8 mouse cellular contexts compared by ENCODE assay signal in genomic region chr10:89873146-89873950, GRCm38 (mm10). TPM values are rescaled to one million over a fixed set of nuclear protein-coding genes. Genes with fewer than 3 reads are reported as not detected.
DNase-seq lines count a peak whose midpoint lies in the region; ATAC-seq and TF ChIP-seq lines count a peak whose summit lies in the region.

TSS of gene Anks1b (plus strand) at chr10:89873509.

- under 1% methylated on average over 37 of the region's 48 CpGs for WGBS in kidney, embryonic 14.5 days
- WGBS in limb, embryonic 15.5 days: under 1% methylated on average over 48 of the region's 48 CpGs

- no peak for TF ChIP-seq CTCF in cortical plate, adult 2 months (IDR thresholded peaks at IDR 0.05; ENCODE audit: extremely low read depth, insufficient read depth, low read length)

- no peak within 1 kb of the TSS for H3K27ac ChIP-seq in kidney, embryonic 14.5 days (ENCODE audit: low read depth, low read length)
- peak within 1 kb of the TSS; percentile 94 for H3K27ac ChIP-seq in cortical plate, adult 2 months (ENCODE audit: insufficient read depth, low read length)
- no peak within 1 kb of the TSS for H3K27ac ChIP-seq in limb, embryonic 15.5 days

- peaks cover 6% of the 10 kb centered on the region; the same call in 1 of the 2 replicates for H3K4me1 ChIP-seq in kidney, embryonic 14.5 days (ENCODE audit: control insufficient read depth, insufficient read depth, low read length)
- H3K4me1 ChIP-seq in cortical plate, adult 2 months (ENCODE audit: control insufficient read depth, insufficient read depth, low read length): no peaks in the 10 kb centered on the region
- peaks cover 17% of the 10 kb centered on the region for H3K4me1 ChIP-seq in limb, embryonic 15.5 days

- peak within 1 kb of the TSS; percentile 98 for H3K4me2 ChIP-seq in kidney, embryonic 14.5 days (replicated peaks; ENCODE audit: low read depth, low read length)
- peak within 1 kb of the TSS; percentile 94 for H3K4me2 ChIP-seq in limb, embryonic 15.5 days

- H3K27me3 ChIP-seq in kidney, embryonic 14.5 days (ENCODE audit: control insufficient read depth, insufficient read depth, low read length): peaks cover 23% of the 10 kb centered on the region
- peaks cover 13% of the 10 kb centered on the region for H3K27me3 ChIP-seq in limb, embryonic 15.5 days

- H3K9ac ChIP-seq in kidney, embryonic 14.5 days (ENCODE audit: low read depth, low read length): peak within 1 kb of the TSS; percentile 48; the same call in 1 of the 2 replicates
- H3K9ac ChIP-seq in limb, embryonic 15.5 days: peak within 1 kb of the TSS; percentile 26

- peak; percentile 80 for ATAC-seq in kidney, embryonic 14.5 days (ENCODE audit: low FRiP score, low TSS enrichment)
- ATAC-seq in limb, embryonic 15.5 days (ENCODE audit: insufficient number of reproducible peaks, low FRiP score, low TSS enrichment, low read depth): peak; percentile 70

- TF ChIP-seq POLR2A in cortical plate, adult 2 months (IDR thresholded peaks at IDR 0.05; ENCODE audit: extremely low read depth, insufficient read depth, low read length): peak; percentile 66

- H3K4me3 ChIP-seq in kidney, embryonic 14.5 days (ENCODE audit: low read length): peak within 1 kb of the TSS; percentile 58
- peak within 1 kb of the TSS; percentile 86 for H3K4me3 ChIP-seq in cortical plate, adult 2 months (ENCODE audit: insufficient read depth, low read length)
- peak within 1 kb of the TSS; percentile 63 for H3K4me3 ChIP-seq in limb, embryonic 15.5 days

- H3K36me3 ChIP-seq in kidney, embryonic 14.5 days (ENCODE audit: control insufficient read depth, insufficient read depth, low read length): no peaks in the 10 kb centered on the region
- H3K36me3 ChIP-seq in limb, embryonic 15.5 days: no peaks in the 10 kb centered on the region

- no peak for DNase-seq in kidney, adult 11 months
- peak; percentile 11 for DNase-seq in heart, adult 8-10 months (ENCODE audit: low spot score)
- DNase-seq in kidney, postnatal 10 days: peak; percentile 33
- peak; percentile 78 for DNase-seq in neural tube, embryonic 10.5 days (ENCODE audit: extremely low spot score, low spot score)
- DNase-seq in thymus, postnatal 14 days: peak; percentile 7

- no peaks in the 10 kb centered on the region for H3K9me3 ChIP-seq in kidney, embryonic 14.5 days (ENCODE audit: control insufficient read depth, low read length)
- H3K9me3 ChIP-seq in limb, embryonic 15.5 days: no peaks in the 10 kb centered on the region

RNA-seq across cellular contexts. Expression of gene Anks1b, which starts in this region (rescaled TPM):
- polyA plus RNA-seq in kidney, embryonic 14.5 days (2014; fragmentation: Nextera tagmentation; extraction: Ambion mirVana): 4.2 and 4.4 TPM in 2 replicates
- 231 and 238 TPM in 2 replicates for polyA plus RNA-seq in cortical plate, adult 2 months (2012; rRNA removed)
- 1 to 10 TPM in 1 of 4 experiments, under 1 TPM in 3; 0.37 to 2.1 (median 0.71) TPM for total RNA-seq in heart, adult 8-10 months (2022)
- polyA plus RNA-seq in limb, embryonic 15.5 days (2015; fragmentation: Nextera tagmentation; extraction: Ambion mirVana): 2.7 and 2.9 TPM in 2 replicates

Comparison
In these comparisons a context has a peak if more than half of its experiments do, and no peak if none do; other contexts are left out.
1. RNA of gene Anks1b (polyA plus RNA-seq): 231 to 238 TPM in cortical plate, adult 2 months; 4.2 to 4.4 TPM in kidney, embryonic 14.5 days and 2.7 to 2.9 TPM in limb, embryonic 15.5 days; every median in the first group is over 10 times any median in the second.
2. Peak in every context shown above with its lines, with median percentiles within 50 percentile points of each other: H3K4me3 ChIP-seq.